Mouse (Mus musculus): ENCODE data around the gene Cd36. TPM values are rescaled to one million over a fixed set of nuclear protein-coding genes. Genes with fewer than 3 reads are reported as not detected.

Cd36 gene
- total RNA-seq, 2 experiments from 2014 or later: 1.9 to 2.2 TPM

DNA sequence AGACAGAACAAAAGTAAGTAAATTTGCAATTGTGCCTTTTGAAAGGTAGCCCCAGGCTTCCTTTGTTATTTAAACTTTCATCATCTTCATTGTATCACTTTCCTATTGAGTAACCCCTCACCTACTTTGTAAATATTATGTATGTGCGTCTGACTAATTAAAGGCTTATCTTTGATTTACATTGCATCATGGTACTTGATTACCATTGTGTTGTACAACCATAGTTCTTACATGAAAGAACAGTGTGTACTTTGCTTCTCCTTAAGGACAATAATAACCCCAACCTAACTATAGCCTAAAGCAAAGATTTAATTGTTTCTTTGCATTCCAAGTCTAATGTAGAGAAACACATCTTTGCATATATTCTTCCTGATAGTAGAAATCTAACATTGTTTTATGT, 78.3 kb downstream of the Cd36 start:
- DNase-seq (ENCODE audit: low spot score in 2 of 2): no peak

GRCm38 (mm10) chr5:17806774-17807377, 81.7 kb downstream of the Cd36 start:
- DNase-seq (ENCODE audit: low spot score in 2 of 2): no peak

DNA sequence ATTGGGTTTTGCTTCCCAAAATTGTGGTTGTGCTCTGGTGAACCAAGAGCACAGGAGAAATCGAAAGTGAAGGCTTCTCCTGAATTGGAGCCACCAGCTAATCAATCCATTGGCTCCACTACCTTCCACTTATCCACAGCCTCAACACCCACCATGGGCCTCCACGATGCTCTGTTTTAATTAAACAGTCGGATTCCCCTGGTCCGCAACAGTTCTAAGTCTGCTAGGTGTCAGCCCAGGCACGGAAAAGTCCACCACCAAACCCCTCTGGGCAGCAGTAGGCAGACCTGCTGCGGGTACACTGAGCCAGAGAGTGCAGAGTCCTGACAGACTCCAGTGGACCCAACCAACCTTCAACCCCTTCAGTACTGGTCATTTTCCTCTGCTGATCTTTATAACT, 112.0 kb downstream of the Cd36 start:
- DNase-seq (ENCODE audit: low spot score in 2 of 2): peak; percentile 4 to 41

DNA sequence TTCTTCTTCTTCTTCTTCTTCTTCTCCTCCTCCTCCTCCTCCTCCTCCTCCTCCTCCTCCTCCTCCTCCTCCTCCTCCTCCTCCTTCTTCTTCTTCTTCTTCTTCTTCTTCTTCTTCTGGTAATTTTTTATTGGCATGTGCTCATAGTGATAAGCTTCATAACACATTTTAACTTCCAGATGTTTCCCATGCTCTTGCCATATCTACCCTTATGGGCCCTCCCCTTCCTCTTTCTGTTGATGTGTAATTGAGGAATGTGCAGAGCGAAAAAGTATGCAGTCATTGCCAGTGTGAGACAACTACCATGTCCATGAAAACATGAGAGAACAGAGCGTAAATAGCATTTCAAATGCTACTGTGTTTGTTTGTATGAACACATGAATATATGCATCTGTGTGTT, 118.3 kb downstream of the Cd36 start:
- no peak for DNase-seq (ENCODE audit: low spot score in 2 of 2)

- DNase-seq (ENCODE audit: low spot score in 2 of 2): no peak
Measured at GRCm38 (mm10) chr5:17766006-17766677, 122.5 kb downstream of the Cd36 start.

- DNase-seq (ENCODE audit: low spot score in 2 of 2): no peak
Measured at GRCm38 (mm10) chr5:17753471-17754005, 135.1 kb downstream of the Cd36 start.

- DNase-seq (ENCODE audit: low spot score in 2 of 2): no peak
Measured at GRCm38 (mm10) chr5:17748293-17748692, 140.3 kb downstream of the Cd36 start.

- no peak for DNase-seq (ENCODE audit: low spot score in 2 of 2)
Measured at GRCm38 (mm10) chr5:17747143-17747542, 141.5 kb downstream of the Cd36 start.

GRCm38 (mm10) chr5:17746520-17746919, 142.1 kb downstream of the Cd36 start:
- no peak for DNase-seq (ENCODE audit: low spot score in 2 of 2)

DNA sequence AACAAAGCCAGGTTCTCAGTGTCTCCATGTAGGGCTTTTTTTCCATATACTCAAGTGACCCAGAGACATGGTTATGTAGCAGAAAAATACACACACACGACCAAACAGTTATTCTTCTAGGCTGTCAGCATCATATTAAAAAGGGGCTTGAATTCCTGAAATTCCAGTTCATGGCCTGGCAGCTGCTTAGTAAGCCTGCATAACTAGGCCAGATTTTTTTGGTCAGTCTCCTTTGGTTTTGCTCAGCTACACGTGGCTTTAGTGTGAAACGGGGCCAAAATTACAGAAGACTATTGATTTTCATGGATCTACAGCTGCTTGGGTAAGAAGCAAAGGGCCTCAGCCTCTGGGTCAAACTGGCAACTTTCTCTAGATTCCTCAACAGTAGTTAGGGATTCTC, 148.8 kb downstream of the Cd36 start:
- no peak for DNase-seq (ENCODE audit: low spot score in 2 of 2)

Other genes starting within 250 kb of the Cd36 start
- gene Gnat3, start 73.7 kb upstream of the Cd36 start, total RNA-seq (2021): not detected